Mouse (Mus musculus) lung, embryonic 14.5 days (tissue): ENCODE measurements around the gene Hyls1. TPM values are rescaled to one million over a fixed set of nuclear protein-coding genes. Genes with fewer than 3 reads are reported as not detected.

Experiments
- ATAC-seq: fragments of 200-750 bp; cut with Nextera tagmentation; 2 replicates; pipeline ENCODE4 v1.8.0; 2017; ENCODE audit warnings: mild to moderate bottlenecking, moderate TSS enrichment, moderate library complexity; ENCODE audit not compliant: insufficient read depth
- DNase-seq: peaks from one replicate; pipeline ENCODE4 v3.0.0-alpha.2; 2015
- H3K27ac ChIP-seq: fragments of 300-500 bp; sonication (generic); 2 replicates; pipeline ENCODE4 v1.5.1; 2014; ENCODE audit warnings: low read depth, mild to moderate bottlenecking, moderate library complexity
- H3K27me3 ChIP-seq: fragments of 300-500 bp; sonication (generic); 2 replicates; pipeline ENCODE4 v1.6.1; 2014; ENCODE audit warnings: low read length, control low read depth; ENCODE audit not compliant: insufficient read depth
- H3K36me3 ChIP-seq: fragments of 300-500 bp; sonication (generic); 2 replicates; pipeline ENCODE4 v1.6.1; 2014; ENCODE audit warnings: control low read depth; ENCODE audit not compliant: insufficient read depth
- H3K4me1 ChIP-seq: fragments of 300-500 bp; sonication (generic); 2 replicates; pipeline ENCODE4 v1.6.1; 2014; ENCODE audit warnings: antibody characterized with exemption, control low read depth; ENCODE audit not compliant: insufficient read depth
- H3K4me2 ChIP-seq: fragments of 300-500 bp; sonication (generic); 2 replicates; pipeline ENCODE4 v1.6.1; 2014; ENCODE audit warnings: mild to moderate bottlenecking
- H3K4me3 ChIP-seq: fragments of 300-500 bp; sonication (generic); 2 replicates; pipeline ENCODE4 v1.5.1; 2014; ENCODE audit warnings: low read depth, low read length
- H3K9ac ChIP-seq: fragments of 300-500 bp; sonication (generic); 2 replicates; pipeline ENCODE4 v1.6.1; 2014
- H3K9me3 ChIP-seq: fragments of 300-500 bp; sonication (generic); 2 replicates; pipeline ENCODE4 v1.6.1; 2016; ENCODE audit warnings: low read depth, low read length, control low read depth
- CTCF ChIP-seq: IDR thresholded peaks from 2 replicates; pipeline ENCODE4 v1.5.1; 2016; ENCODE audit warnings: antibody characterized with exemption, low read depth
- WGBS: fragments of 180-500 bp; shearing (Covaris S2); extraction: QIAGEN DNeasy Blood & Tissue Kit; methylation state at CpG from one replicate; pipeline ENCODE4 v1.1.7; 2014; 5-methylcytosine and 5-hydroxymethylcytosine counted together
- polyA plus RNA-seq: library from polyadenylated mRNA; unstranded; fragments of >200 nt; fragmentation: Nextera tagmentation; extraction: Ambion mirVana; gene quantifications from 2 replicates; pipeline ENCODE4 v1.2.1, GENCODE M21; 2014

The Hyls1 gene
- polyA plus RNA-seq, 1 experiment from 2014 or later = 18.7 TPM

DNA sequence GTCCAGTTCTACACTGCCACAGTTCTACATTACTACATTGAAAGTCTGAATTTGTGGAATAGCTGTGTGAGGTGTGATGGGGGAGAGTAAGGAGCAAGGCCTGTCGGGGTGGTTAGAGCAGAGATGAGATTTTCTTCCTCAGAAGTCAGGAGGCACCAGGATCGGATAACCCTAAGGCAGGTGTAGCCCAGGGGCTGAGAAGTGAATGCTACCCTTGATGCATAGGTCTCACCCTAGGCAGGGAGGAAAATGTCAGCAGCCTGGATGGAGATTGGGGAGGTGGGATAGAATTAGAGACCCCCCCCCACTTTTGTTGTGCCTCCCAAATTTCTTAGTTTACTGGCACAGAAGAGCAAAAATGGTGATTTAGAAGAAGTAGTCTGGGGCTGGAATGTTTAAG, 48.0 kb downstream of the Hyls1 start:
- ATAC-seq (no peak), DNase-seq (no peak)
- WGBS = 66% methylated on average over 2 of the region's 2 CpGs
- Histone ChIP-seq H3K4me1 (peaks cover 3% of the 10 kb centered on the region), H3K9ac (no peak overlapping the region), H3K9me3 (no peaks in the 10 kb centered on the region), H3K36me3 (no peaks in the 10 kb centered on the region), H3K4me3 (no peak overlapping the region), H3K27ac (no peak overlapping the region), H3K27me3 (no peaks in the 10 kb centered on the region), H3K4me2 (no peak overlapping the region)
- TF ChIP-seq CTCF = no peak

DNA sequence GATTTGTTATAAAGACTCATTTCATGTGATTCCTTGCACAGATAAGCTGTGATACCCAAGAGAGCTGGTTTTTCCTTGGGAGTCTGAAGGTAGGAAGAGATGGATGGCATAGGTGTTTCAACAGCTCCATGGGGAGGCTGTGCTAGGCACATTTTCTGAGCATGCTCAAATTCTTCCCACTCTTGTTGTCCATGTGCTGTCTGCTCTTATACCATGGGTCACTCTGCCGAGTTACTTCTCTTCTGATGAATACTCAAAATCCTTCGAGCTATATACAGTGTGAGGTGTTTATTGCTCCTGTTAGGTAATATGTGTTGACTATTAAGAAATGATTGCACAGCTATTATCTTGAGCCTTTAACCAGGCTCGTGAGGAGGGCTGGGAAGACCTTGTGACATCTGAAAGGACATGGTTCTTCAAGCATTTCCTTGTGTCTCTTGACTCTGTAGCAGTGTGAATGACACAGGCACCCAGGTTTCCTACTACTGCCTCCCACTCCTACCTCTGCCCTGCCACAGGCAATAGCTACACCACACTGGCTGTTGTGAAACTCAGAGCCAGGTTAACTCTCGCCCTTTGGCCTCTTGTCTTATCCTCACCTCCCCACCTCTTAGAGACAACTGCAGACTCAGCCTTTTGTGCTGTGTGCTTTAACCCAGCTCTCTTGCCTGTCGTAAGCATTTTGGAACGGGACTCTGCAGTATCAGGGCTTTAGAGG, 49.4 kb downstream of the Hyls1 start:
- Histone ChIP-seq H3K27me3 (no peaks in the 10 kb centered on the region), H3K36me3 (no peaks in the 10 kb centered on the region), H3K9me3 (no peaks in the 10 kb centered on the region), H3K4me1 (peaks cover 3% of the 10 kb centered on the region), H3K9ac (no peak overlapping the region), H3K27ac (no peak overlapping the region), H3K4me2 (no peak overlapping the region), H3K4me3 (no peak overlapping the region)
- WGBS = 68% methylated on average over 6 of the region's 6 CpGs
- DNase-seq = no peak
- ATAC-seq = no peak
- TF ChIP-seq CTCF = no peak

DNA sequence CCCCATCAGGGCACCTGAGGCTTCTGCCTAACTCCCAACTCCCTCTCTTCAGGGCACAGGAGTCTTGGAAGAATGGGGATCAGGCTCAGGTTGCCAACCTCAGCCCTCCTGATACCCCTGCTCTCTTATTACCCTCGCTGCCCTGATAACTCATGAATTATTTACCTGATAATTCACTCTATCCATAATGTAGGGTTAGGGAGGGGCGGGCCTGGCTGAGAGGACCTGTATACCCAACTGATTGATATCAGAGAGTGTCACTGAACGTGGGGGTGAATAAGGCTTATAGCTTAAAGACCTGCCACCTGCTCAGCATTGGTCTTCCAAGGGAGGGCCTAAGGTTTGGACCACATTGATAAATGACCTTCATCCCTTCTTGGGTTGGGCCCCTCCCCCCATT, 52.0 kb downstream of the Hyls1 start, which contains the start of gene Gm1113:
Gene Gm1113 (minus strand): TSS at position 101 of the 400 bp plus-strand sequence.
- Histone ChIP-seq H3K36me3 (no peaks in the 10 kb centered on the region), H3K9me3 (no peaks in the 10 kb centered on the region), H3K9ac (no peak within 1 kb of the TSS), H3K4me1 (no peaks in the 10 kb centered on the region; the same call in 1 of the 2 replicates), H3K27me3 (no peaks in the 10 kb centered on the region), H3K4me3 (no peak within 1 kb of the TSS), H3K27ac (no peak within 1 kb of the TSS), H3K4me2 (no peak within 1 kb of the TSS)
- ATAC-seq (no peak), DNase-seq (no peak)
- no peak for TF ChIP-seq CTCF
- WGBS = 61% methylated on average over 3 of the region's 3 CpGs

DNA sequence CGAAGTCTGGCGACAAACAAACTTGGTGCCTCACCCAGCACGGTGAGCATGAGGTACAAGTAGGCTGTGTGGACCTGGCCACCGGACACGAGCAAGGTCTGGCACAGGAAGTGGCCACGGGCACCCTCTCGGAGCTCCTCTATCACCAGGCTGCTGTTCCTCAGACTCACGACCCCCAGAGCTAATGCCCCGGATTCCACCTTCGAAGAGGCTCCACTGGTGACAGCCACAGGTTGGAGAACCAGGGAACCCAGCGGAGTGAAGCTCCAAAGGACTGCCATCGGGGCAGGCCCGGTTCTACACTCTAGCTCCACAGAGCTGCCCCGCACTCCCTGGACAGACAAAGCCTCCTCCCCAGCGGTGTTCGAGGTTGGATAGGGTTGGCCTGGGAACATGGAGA, 53.5 kb downstream of the Hyls1 start:
- DNase-seq (no peak), ATAC-seq (no peak)
- Histone ChIP-seq H3K27me3 (no peaks in the 10 kb centered on the region), H3K9me3 (no peaks in the 10 kb centered on the region), H3K27ac (no peak overlapping the region), H3K4me1 (no peaks in the 10 kb centered on the region), H3K9ac (no peak overlapping the region), H3K36me3 (no peaks in the 10 kb centered on the region), H3K4me3 (no peak overlapping the region), H3K4me2 (no peak overlapping the region)
- no peak for TF ChIP-seq CTCF
- WGBS = 85% methylated on average over 16 of the region's 16 CpGs

DNA sequence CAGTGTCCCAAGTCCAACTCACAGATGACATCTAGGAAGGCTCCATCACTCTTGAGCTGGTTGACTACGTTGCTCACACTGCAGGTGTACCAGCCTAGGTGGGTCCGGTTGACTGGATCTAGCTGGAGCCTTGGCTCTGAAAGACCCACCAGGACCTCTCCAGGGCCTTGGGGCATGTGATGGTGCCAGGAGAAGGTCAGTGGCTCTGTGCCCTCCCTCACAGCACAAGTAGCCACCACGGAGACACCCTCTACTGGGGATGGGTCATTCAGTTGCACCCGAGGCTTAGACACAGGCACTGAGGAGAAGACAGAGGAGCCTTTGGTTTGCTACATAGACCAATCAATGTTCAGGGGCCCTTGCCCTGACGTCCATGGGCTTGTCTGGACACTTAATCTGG, 54.0 kb downstream of the Hyls1 start:
- WGBS = 75% methylated on average over 5 of the region's 5 CpGs
- DNase-seq (no peak), ATAC-seq (no peak)
- Histone ChIP-seq H3K4me3 (no peak overlapping the region), H3K27ac (no peak overlapping the region), H3K9me3 (no peaks in the 10 kb centered on the region), H3K36me3 (no peaks in the 10 kb centered on the region), H3K9ac (no peak overlapping the region), H3K27me3 (no peaks in the 10 kb centered on the region), H3K4me2 (no peak overlapping the region), H3K4me1 (no peaks in the 10 kb centered on the region)
- no peak for TF ChIP-seq CTCF

DNA sequence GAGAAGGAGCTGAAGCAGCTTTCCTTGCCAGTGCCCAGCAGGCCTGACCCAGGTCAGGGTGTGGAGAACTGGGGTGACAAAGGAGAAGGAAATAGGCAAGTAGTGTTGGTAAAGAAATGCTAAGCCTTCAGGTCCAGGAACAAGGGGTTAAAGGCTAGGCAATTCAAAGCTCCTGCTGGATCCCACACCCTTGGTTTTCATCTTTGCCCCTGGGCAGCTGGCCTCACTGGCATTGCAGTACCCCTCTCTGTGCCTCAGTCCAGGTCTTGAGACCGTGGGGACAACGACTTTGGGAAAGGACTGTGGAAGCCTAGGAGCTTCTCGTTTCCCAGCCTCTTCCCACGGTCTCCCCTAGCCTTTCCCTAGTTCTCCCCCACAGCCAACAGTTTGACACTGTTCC, 56.3 kb downstream of the Hyls1 start:
- Histone ChIP-seq H3K9me3 (no peaks in the 10 kb centered on the region), H3K9ac (no peak overlapping the region), H3K27me3 (no peaks in the 10 kb centered on the region), H3K4me1 (no peaks in the 10 kb centered on the region), H3K36me3 (no peaks in the 10 kb centered on the region), H3K27ac (no peak overlapping the region), H3K4me2 (no peak overlapping the region), H3K4me3 (no peak overlapping the region)
- WGBS = 79% methylated on average over 4 of the region's 4 CpGs
- DNase-seq (no peak), ATAC-seq (no peak)
- no peak for TF ChIP-seq CTCF

Other genes starting within 250 kb of the Hyls1 start
- gene Cdon, start 149.3 kb downstream of the Hyls1 start, polyA plus RNA-seq = 5.2 and 5.4 TPM in 2 replicates
- not detected in 2 replicates for gene Gm1113, start 52.1 kb downstream of the Hyls1 start, polyA plus RNA-seq
- 1.9 and 2.3 TPM in 2 replicates for gene Ddx25, start 11.9 kb downstream of the Hyls1 start, polyA plus RNA-seq
- gene Pus3, start 11.8 kb downstream of the Hyls1 start, polyA plus RNA-seq = 20.0 and 20.8 TPM in 2 replicates
- gene Pate2, start 114 bp downstream of the Hyls1 start, polyA plus RNA-seq = 0.42 and 0.96 TPM in 2 replicates
- gene Pate4, start 41.5 kb upstream of the Hyls1 start, polyA plus RNA-seq = not detected in 2 replicates
- gene Pate3, start 77.8 kb upstream of the Hyls1 start, polyA plus RNA-seq = not detected in 2 replicates
- gene Pate1, start 117.0 kb upstream of the Hyls1 start, polyA plus RNA-seq = not detected in 2 replicates
- not detected in 2 replicates for gene Gm17677, start 170.7 kb upstream of the Hyls1 start, polyA plus RNA-seq
- not detected in 2 replicates for gene Gm17727, start 207.7 kb upstream of the Hyls1 start, polyA plus RNA-seq
- gene Gm27235, start 219.7 kb upstream of the Hyls1 start, polyA plus RNA-seq = not detected in 2 replicates
- not detected in 2 replicates for gene D730048I06Rik, start 219.7 kb upstream of the Hyls1 start, polyA plus RNA-seq